Comparison of ENCODE assay signal across 8 mouse cellular contexts in the genomic region with DNA sequence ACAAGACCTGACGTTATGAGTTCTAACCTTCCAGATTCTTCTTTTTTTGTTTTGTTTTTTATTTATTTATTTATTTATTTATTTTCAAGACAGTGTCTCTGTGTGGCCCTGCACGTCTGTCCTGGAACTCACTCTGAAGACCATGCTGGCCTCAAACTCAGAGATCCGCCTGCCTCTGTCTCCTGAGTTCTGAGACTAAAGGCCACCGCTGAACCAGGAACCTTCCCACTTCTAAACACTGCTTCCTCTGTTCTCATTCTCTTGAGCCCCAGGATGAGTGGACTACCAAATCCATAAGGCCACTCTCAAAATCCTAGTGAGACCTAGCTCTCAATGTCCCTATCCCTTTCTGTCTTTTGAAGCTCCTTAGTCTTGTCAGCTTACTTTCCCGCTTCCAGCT. TPM values are rescaled to one million over a fixed set of nuclear protein-coding genes. Genes with fewer than 3 reads are reported as not detected.
DNase-seq lines count a peak whose midpoint lies in the region; ATAC-seq and TF ChIP-seq lines count a peak whose summit lies in the region.

No protein-coding gene starts in this region.

- TF ChIP-seq RAD21 in MEL (IDR thresholded peaks at IDR 0.05; ENCODE audit: low read depth, low read length) = no peak

- H3K4me1 ChIP-seq in heart, embryonic 13.5 days = peaks cover 55% of the 10 kb centered on the region
- peaks cover 0 to 25% of the 10 kb centered on the region in 2 experiments; a peak in 3 of 4 replicates for H3K4me1 ChIP-seq in MEL (ENCODE audit: control insufficient read depth in 1 of 2, insufficient read depth in 2 of 2, low read length in 2 of 2)
- H3K4me1 ChIP-seq in hindbrain, embryonic 11.5 days (replicated peaks; ENCODE audit: control insufficient read depth, insufficient read depth, low read length) = peaks cover 6% of the 10 kb centered on the region; the same call in 1 of the 2 replicates
- peaks cover 54% of the 10 kb centered on the region for H3K4me1 ChIP-seq in midbrain, embryonic 10.5 days

- no peaks in the 10 kb centered on the region for H3K9me3 ChIP-seq in heart, embryonic 13.5 days
- no peaks in the 10 kb centered on the region for H3K9me3 ChIP-seq in MEL (replicated peaks; ENCODE audit: insufficient read depth, low read length)
- H3K9me3 ChIP-seq in hindbrain, embryonic 11.5 days (ENCODE audit: control insufficient read depth, low read length) = no peaks in the 10 kb centered on the region
- no peaks in the 10 kb centered on the region for H3K9me3 ChIP-seq in midbrain, embryonic 10.5 days (replicated peaks)

- peak overlapping the region; percentile 98 for H3K4me2 ChIP-seq in heart, embryonic 13.5 days
- peak overlapping the region; percentile 39; the same call in 1 of the 2 replicates for H3K4me2 ChIP-seq in hindbrain, embryonic 11.5 days (replicated peaks; ENCODE audit: low read depth, low read length)

- peaks cover 6% of the 10 kb centered on the region for H3K36me3 ChIP-seq in heart, embryonic 13.5 days
- H3K36me3 ChIP-seq in MEL (ENCODE audit: control insufficient read depth in 1 of 2, insufficient read depth in 2 of 2, low read length in 2 of 2) = peaks cover 1 to 20% of the 10 kb centered on the region in 2 experiments; a peak in 3 of 4 replicates
- no peaks in the 10 kb centered on the region for H3K36me3 ChIP-seq in hindbrain, embryonic 11.5 days (ENCODE audit: control insufficient read depth, insufficient read depth, low read length)
- H3K36me3 ChIP-seq in midbrain, embryonic 10.5 days = peaks cover 6% of the 10 kb centered on the region

- H3K79me2 ChIP-seq in MEL (ENCODE audit: control insufficient read depth, insufficient read depth, low read length, poor library complexity) = peaks cover 30% of the 10 kb centered on the region

- no peak for DNase-seq in heart, postnatal 36 days
- peak; percentile 25 for DNase-seq in MEL (ENCODE audit: low read depth, low spot score)
- no peak for DNase-seq in hindbrain, embryonic 11.5 days (ENCODE audit: low spot score)
- DNase-seq in midbrain, embryonic 10.5 days (ENCODE audit: low spot score) = no peak
- no peak for DNase-seq in ovary, adult 18-20 months (ENCODE audit: low spot score)
- no peak for DNase-seq in adrenal gland, adult 8-10 months

- TF ChIP-seq POLR2A in MEL (IDR thresholded peaks at IDR 0.05; ENCODE audit: control insufficient read depth in 1 of 2, insufficient read depth in 1 of 2, low read depth in 1 of 2, low read length in 2 of 2, poor library complexity in 1 of 2) = no peak

- H3K27ac ChIP-seq in heart, embryonic 13.5 days (replicated peaks) = peak overlapping the region; percentile 94
- peak overlapping the region; percentile 84 for H3K27ac ChIP-seq in MEL (ENCODE audit: control insufficient read depth, low read depth, low read length)
- no peak overlapping the region for H3K27ac ChIP-seq in hindbrain, embryonic 11.5 days (ENCODE audit: low read depth, low read length)
- H3K27ac ChIP-seq in midbrain, embryonic 10.5 days (replicated peaks) = no peak overlapping the region

- H3K9ac ChIP-seq in heart, embryonic 13.5 days = peak overlapping the region; percentile 71
- H3K9ac ChIP-seq in MEL (ENCODE audit: control insufficient read depth, low read depth, low read length, poor library complexity, severe bottlenecking) = peak overlapping the region; percentile 66
- no peak overlapping the region for H3K9ac ChIP-seq in hindbrain, embryonic 11.5 days (ENCODE audit: low read depth, low read length)

- H3K27me3 ChIP-seq in heart, embryonic 13.5 days (replicated peaks) = 0 out of 2 replicates have a peak, but pooled peaks cover 6% of the 10 kb centered on the region
- H3K27me3 ChIP-seq in MEL (ENCODE audit: control insufficient read depth in 1 of 2, insufficient read depth in 2 of 2, low read length in 2 of 2) = no peaks in the 10 kb centered on the region
- peaks cover 10% of the 10 kb centered on the region; the same call in 1 of the 2 replicates for H3K27me3 ChIP-seq in hindbrain, embryonic 11.5 days (ENCODE audit: control insufficient read depth, insufficient read depth, low read length)
- H3K27me3 ChIP-seq in midbrain, embryonic 10.5 days (ENCODE audit: low read depth, poor library complexity, severe bottlenecking) = peaks cover 37% of the 10 kb centered on the region

- TF ChIP-seq EP300 in MEL (IDR thresholded peaks at IDR 0.05; ENCODE audit: low read depth in 1 of 2, low read length in 2 of 2) = no peak

- peak overlapping the region; percentile 97 for H3K4me3 ChIP-seq in heart, embryonic 13.5 days
- peak overlapping the region; percentile 33 to 39; a peak in 3 of 4 replicates for H3K4me3 ChIP-seq in MEL (ENCODE audit: control insufficient read depth in 1 of 2, insufficient read depth in 1 of 2, low read depth in 2 of 2, low read length in 2 of 2)
- peak overlapping the region; percentile 22 for H3K4me3 ChIP-seq in hindbrain, embryonic 11.5 days (ENCODE audit: low read depth, low read length)
- peak overlapping the region; percentile 70 for H3K4me3 ChIP-seq in midbrain, embryonic 10.5 days

- intact Hi-C loops in heart, postnatal 36 days (cut with DNase I) = no loop called here

- no peak for TF ChIP-seq CTCF in MEL (IDR thresholded peaks at IDR 0.05 in 2 of 3, conservative IDR thresholded peaks at IDR 0.05 in 1 of 3; ENCODE audit: control insufficient read depth in 1 of 3, insufficient read depth in 1 of 3, low read depth in 2 of 3, low read length in 3 of 3, poor library complexity in 1 of 3, severe bottlenecking in 1 of 3)

- 76% methylated on average over 5 of the region's 5 CpGs for WGBS in heart, embryonic 13.5 days
- 89% methylated on average over 5 of the region's 5 CpGs for WGBS in hindbrain, embryonic 11.5 days
- 80% methylated on average over 5 of the region's 5 CpGs for WGBS in midbrain, embryonic 10.5 days

- ATAC-seq in heart, embryonic 13.5 days (ENCODE audit: extremely low read depth, insufficient number of reproducible peaks, low FRiP score, low TSS enrichment) = no peak
- ATAC-seq in hindbrain, embryonic 11.5 days (ENCODE audit: low FRiP score) = no peak
- no peak for ATAC-seq in activated CD4-positive, CD25-positive, alpha-beta regulatory T cell, adult 4 months

RNA-seq across cellular contexts. Expression of a gene that starts 1.2 kb away (rescaled TPM):
- polyA plus RNA-seq in heart, embryonic 13.5 days (2015; fragmentation: Nextera tagmentation; extraction: Ambion mirVana) = 17.0 and 24.9 TPM in 2 replicates
- total RNA-seq in heart, postnatal 36 days (2021) = 1 to 10 TPM; 2.4 to 2.5 TPM
- total RNA-seq in MEL (2012; rRNA removed) = 8.3 and 11.2 TPM in 2 replicates
- 1 to 10 TPM in 1 of 2 experiments, not detected in 1; 9.1 TPM for polyA plus RNA-seq in MEL (2012; ENCODE audit: insufficient read depth in 1 of 2, insufficient read length in 2 of 2, low read depth in 1 of 2, low replicate concordance in 2 of 2, missing spikeins in 1 of 2)
- 24.1 and 26.5 TPM in 2 replicates for polyA plus RNA-seq in hindbrain, embryonic 11.5 days (2014; fragmentation: Nextera tagmentation; extraction: Ambion mirVana)
- polyA plus RNA-seq in midbrain, embryonic 10.5 days (2016; fragmentation: Nextera tagmentation; extraction: Ambion mirVana) = 12.6 and 16.5 TPM in 2 replicates
- total RNA-seq in adrenal gland, adult 8-10 months (2022) = 1 to 10 TPM; 2.8 to 6.2 (median 3.7) TPM
- 10 to 100 TPM; 26.7 to 30.7 TPM for polyA plus RNA-seq in activated CD4-positive, CD25-positive, alpha-beta regulatory T cell, adult 4 months (2017; shearing (Covaris generic))

RNA-seq across cellular contexts. Expression of a gene that starts 1.6 kb away (rescaled TPM):
- polyA plus RNA-seq in heart, embryonic 13.5 days (2015; fragmentation: Nextera tagmentation; extraction: Ambion mirVana) = 18.0 and 18.2 TPM in 2 replicates
- total RNA-seq in heart, postnatal 36 days (2021) = 10 to 100 TPM; 24.6 to 26.4 TPM
- 37.4 and 43.3 TPM in 2 replicates for total RNA-seq in MEL (2012; rRNA removed)
- polyA plus RNA-seq in MEL (2012; ENCODE audit: insufficient read depth in 1 of 2, insufficient read length in 2 of 2, low read depth in 1 of 2, low replicate concordance in 2 of 2, missing spikeins in 1 of 2) = 10 to 100 TPM in 1 of 2 experiments, not detected in 1; 70.3 TPM
- 18.7 and 19.1 TPM in 2 replicates for polyA plus RNA-seq in hindbrain, embryonic 11.5 days (2014; fragmentation: Nextera tagmentation; extraction: Ambion mirVana)
- 22.7 and 29.4 TPM in 2 replicates for polyA plus RNA-seq in midbrain, embryonic 10.5 days (2016; fragmentation: Nextera tagmentation; extraction: Ambion mirVana)
- total RNA-seq in adrenal gland, adult 8-10 months (2022) = 10 to 100 TPM; 47.9 to 63.7 (median 57.0) TPM
- polyA plus RNA-seq in activated CD4-positive, CD25-positive, alpha-beta regulatory T cell, adult 4 months (2017; shearing (Covaris generic)) = 10 to 100 TPM; 13.6 to 18.9 TPM

RNA-seq across cellular contexts. Expression of a gene that starts 14.0 kb away (rescaled TPM):
- 42.1 TPM in 2 replicates for polyA plus RNA-seq in heart, embryonic 13.5 days (2015; fragmentation: Nextera tagmentation; extraction: Ambion mirVana)
- total RNA-seq in heart, postnatal 36 days (2021) = 10 to 100 TPM; 36.9 to 38.0 TPM
- 55.6 and 64.8 TPM in 2 replicates for total RNA-seq in MEL (2012; rRNA removed)
- 10 to 100 TPM in 1 of 2 experiments, not detected in 1; 56.7 TPM for polyA plus RNA-seq in MEL (2012; ENCODE audit: insufficient read depth in 1 of 2, insufficient read length in 2 of 2, low read depth in 1 of 2, low replicate concordance in 2 of 2, missing spikeins in 1 of 2)
- polyA plus RNA-seq in hindbrain, embryonic 11.5 days (2014; fragmentation: Nextera tagmentation; extraction: Ambion mirVana) = 64.7 and 76.2 TPM in 2 replicates
- 94.3 and 109 TPM in 2 replicates for polyA plus RNA-seq in midbrain, embryonic 10.5 days (2016; fragmentation: Nextera tagmentation; extraction: Ambion mirVana)
- 10 to 100 TPM; 61.9 to 89.2 (median 70.0) TPM for total RNA-seq in adrenal gland, adult 8-10 months (2022)
- polyA plus RNA-seq in activated CD4-positive, CD25-positive, alpha-beta regulatory T cell, adult 4 months (2017; shearing (Covaris generic)) = 10 to 100 TPM; 38.9 to 50.5 TPM

RNA-seq across cellular contexts. Expression of a gene that starts 23.0 kb away (rescaled TPM):
- polyA plus RNA-seq in heart, embryonic 13.5 days (2015; fragmentation: Nextera tagmentation; extraction: Ambion mirVana) = 21.4 and 24.1 TPM in 2 replicates
- 1 to 10 TPM; 6.0 to 6.6 TPM for total RNA-seq in heart, postnatal 36 days (2021)
- 13.9 and 14.6 TPM in 2 replicates for total RNA-seq in MEL (2012; rRNA removed)
- polyA plus RNA-seq in MEL (2012; ENCODE audit: insufficient read depth in 1 of 2, insufficient read length in 2 of 2, low read depth in 1 of 2, low replicate concordance in 2 of 2, missing spikeins in 1 of 2) = 10 to 100 TPM in 1 of 2 experiments, not detected in 1; 19.0 TPM
- 26.5 and 29.7 TPM in 2 replicates for polyA plus RNA-seq in hindbrain, embryonic 11.5 days (2014; fragmentation: Nextera tagmentation; extraction: Ambion mirVana)
- polyA plus RNA-seq in midbrain, embryonic 10.5 days (2016; fragmentation: Nextera tagmentation; extraction: Ambion mirVana) = 75.4 and 78.6 TPM in 2 replicates
- 10 to 100 TPM; 11.6 to 19.5 (median 15.0) TPM for total RNA-seq in adrenal gland, adult 8-10 months (2022)
- 1 to 10 TPM; 4.1 to 8.0 TPM for polyA plus RNA-seq in activated CD4-positive, CD25-positive, alpha-beta regulatory T cell, adult 4 months (2017; shearing (Covaris generic))

RNA-seq across cellular contexts. Expression of a gene that starts 23.1 kb away (rescaled TPM):
- polyA plus RNA-seq in heart, embryonic 13.5 days (2015; fragmentation: Nextera tagmentation; extraction: Ambion mirVana) = 23.1 and 23.2 TPM in 2 replicates
- 1 to 10 TPM; 2.8 TPM for total RNA-seq in heart, postnatal 36 days (2021)
- total RNA-seq in MEL (2012; rRNA removed) = 30.6 and 41.3 TPM in 2 replicates
- polyA plus RNA-seq in MEL (2012; ENCODE audit: insufficient read depth in 1 of 2, insufficient read length in 2 of 2, low read depth in 1 of 2, low replicate concordance in 2 of 2, missing spikeins in 1 of 2) = 100 to 1,000 TPM in 1 of 2 experiments, not detected in 1; 116 TPM
- 23.7 and 30.0 TPM in 2 replicates for polyA plus RNA-seq in hindbrain, embryonic 11.5 days (2014; fragmentation: Nextera tagmentation; extraction: Ambion mirVana)
- 31.8 and 32.7 TPM in 2 replicates for polyA plus RNA-seq in midbrain, embryonic 10.5 days (2016; fragmentation: Nextera tagmentation; extraction: Ambion mirVana)
- 10 to 100 TPM in 2 of 4 experiments, 1 to 10 TPM in 2; 9.1 to 11.2 (median 10.3) TPM for total RNA-seq in adrenal gland, adult 8-10 months (2022)
- polyA plus RNA-seq in activated CD4-positive, CD25-positive, alpha-beta regulatory T cell, adult 4 months (2017; shearing (Covaris generic)) = 100 to 1,000 TPM; 811 to 836 TPM

Comparison
In these comparisons a context has a peak if more than half of its experiments do, and no peak if none do; other contexts are left out.
1. H3K27ac ChIP-seq: peak in heart, embryonic 13.5 days (single experiment) and MEL (single experiment); none in hindbrain, embryonic 11.5 days (single experiment) and midbrain, embryonic 10.5 days (single experiment).
2. H3K4me3 ChIP-seq: peak in every context shown above with its lines; median percentile 97 in heart, embryonic 13.5 days; 70 in midbrain, embryonic 10.5 days; 36 in MEL; 22 in hindbrain, embryonic 11.5 days.